Mouse (Mus musculus): ENCODE data around the gene Socs2. TPM values are rescaled to one million over a fixed set of nuclear protein-coding genes. Genes with fewer than 3 reads are reported as not detected.

Socs2 gene
- 10 to 100 TPM in 1 of 2 experiments, 1 to 10 TPM in 1; 7.7 to 14.0 TPM for total RNA-seq (2021)
- long read RNA-seq, experiment 1, transcript Socs2-201 (3 exons, 2,222 nt) = major isoform, 10 of 12 reads
- long read RNA-seq, experiment 1, partial matches to known transcripts = 0 of 12 reads
- long read RNA-seq, experiment 1, other reads (novel, unspliced or antisense) = 2 of 12 reads
- long read RNA-seq, experiment 2, transcript Socs2-201 (3 exons, 2,222 nt) = major isoform, 47 of 73 reads
- long read RNA-seq, experiment 2, transcript Socs2-213 (3 exons, 2,195 nt) = minor isoform, 8 of 73 reads
- long read RNA-seq, experiment 2, partial matches to known transcripts = 0 of 73 reads
- long read RNA-seq, experiment 2, other reads (novel, unspliced or antisense) = 13 of 73 reads

GRCm38 (mm10) chr10:95416685-95417495 is at the start of gene Socs2:
Socs2 (minus strand) TSS chr10:95417180.
- DNase-seq (ENCODE audit: low spot score) = peak; percentile 91

DNA sequence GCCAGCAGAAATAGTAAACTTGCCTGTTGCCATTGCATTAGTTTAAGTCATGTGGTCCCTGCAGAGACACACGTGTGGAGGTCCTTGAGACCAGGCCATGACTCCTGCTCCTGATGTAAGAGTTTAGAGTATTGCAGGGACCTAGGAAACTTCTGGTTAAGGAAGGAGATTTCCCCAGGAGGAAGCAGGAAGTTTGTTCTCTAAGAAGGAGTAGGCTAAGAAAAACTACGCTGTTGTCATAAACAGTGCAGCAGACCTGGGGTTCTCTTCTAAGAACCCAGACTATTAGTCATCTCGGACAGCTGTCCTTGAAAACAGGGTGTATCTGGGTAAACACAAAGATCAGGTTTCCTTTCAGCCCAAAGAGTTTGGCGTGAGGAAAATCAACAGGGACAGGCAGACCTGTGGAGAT is 48.5 kb upstream of the Socs2 start:
- peak; percentile 16 for DNase-seq (ENCODE audit: low spot score)

DNA sequence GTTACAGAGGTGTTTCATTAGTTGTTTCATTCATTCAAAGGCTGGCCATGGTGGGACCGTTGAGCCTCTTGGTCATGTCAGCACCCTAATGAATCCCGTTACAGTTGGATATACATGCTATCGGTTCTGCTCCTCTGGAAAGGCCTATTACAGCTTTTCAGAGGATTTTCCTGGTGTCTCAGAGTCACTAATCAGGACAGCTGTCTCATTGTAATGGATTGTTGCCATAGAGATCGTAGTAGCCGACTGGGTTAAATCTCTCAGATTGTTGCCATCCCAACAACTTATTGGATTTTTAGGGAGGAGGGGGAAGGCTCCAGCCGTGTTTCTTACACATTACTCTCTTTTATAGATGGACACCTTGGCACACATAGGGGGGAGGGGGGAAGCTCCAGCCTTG is 47.5 kb upstream of the Socs2 start:
- DNase-seq (ENCODE audit: low spot score) = no peak

DNA sequence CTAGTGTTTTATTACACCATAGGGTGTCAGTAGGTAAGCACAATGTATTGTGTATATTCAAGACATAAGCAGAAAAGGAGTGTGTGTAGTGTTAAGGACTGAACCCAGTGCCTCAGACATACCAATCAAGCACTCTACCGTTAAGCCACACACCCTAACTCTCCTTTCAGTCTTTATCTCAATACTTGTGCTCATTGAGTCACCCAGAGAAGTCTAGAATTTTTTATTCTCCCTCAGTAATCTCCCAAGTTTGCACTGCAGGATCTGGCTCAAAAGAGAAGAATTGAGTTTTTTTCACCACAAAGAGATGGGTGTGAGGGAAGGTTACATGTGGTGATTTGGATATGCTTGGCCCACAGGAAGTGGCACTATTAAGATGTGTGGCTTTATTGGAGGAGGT is 45.3 kb upstream of the Socs2 start:
- DNase-seq (ENCODE audit: low spot score) = no peak

DNA sequence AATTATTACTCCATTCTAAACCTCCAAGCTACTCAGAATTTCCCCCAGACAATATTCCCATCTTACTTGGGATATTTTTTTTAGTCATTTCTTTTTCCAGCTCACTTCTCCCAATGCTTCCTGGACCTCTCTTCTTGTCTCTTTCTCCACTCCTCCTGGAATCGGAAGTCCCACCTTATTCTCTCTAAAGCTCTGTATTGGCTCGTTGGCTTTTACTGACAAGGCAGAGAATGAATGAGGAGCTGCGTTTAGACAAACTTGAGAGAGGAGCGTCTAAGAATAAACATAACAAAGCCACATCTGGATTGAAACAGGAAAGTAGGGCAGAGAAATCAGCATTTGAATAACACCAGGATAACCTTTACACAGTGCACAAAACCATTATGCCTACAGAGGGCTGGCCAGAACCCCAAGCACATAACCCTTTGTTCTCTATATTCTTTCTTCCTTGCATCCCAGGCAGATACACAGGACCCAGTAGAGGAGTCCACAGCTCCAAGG is 44.1 kb upstream of the Socs2 start:
- DNase-seq (ENCODE audit: low spot score) = no peak

GRCm38 (mm10) chr10:95458050-95458806 is 41.2 kb upstream of the Socs2 start:
- DNase-seq (ENCODE audit: low spot score) = no peak

DNA sequence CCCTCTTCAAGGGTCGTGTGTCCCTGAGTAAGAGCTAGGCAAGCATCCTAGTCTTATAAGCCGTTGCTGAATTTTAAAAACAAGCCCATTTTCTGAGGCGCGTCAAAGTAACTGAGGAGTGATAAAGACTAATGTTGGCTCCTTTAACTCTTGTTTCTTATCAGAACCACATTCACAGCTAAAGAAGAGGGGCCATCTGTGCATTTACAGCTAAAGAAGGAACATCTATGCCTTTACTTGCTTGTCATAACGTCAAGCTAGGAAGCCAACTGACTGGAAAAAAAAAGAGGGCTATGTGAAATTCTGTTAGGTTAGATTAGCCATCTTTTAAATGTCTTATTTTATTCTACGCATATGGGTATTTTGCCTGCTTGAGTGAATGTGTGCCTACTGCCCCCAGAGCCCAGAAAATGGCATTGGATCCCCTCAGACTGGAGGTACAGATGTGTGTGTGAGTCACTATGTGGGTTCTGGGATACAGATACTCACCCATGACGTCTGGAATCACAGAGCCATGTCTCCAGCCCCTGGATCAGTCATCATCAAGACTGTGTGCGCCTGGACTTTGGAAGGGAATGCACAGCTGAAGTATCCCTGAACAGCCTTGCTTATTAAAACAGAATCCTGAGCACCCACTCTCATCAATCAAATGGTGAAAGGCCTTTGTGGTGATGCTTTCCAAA is 40.5 kb upstream of the Socs2 start:
- DNase-seq (ENCODE audit: low spot score) = no peak

GRCm38 (mm10) chr10:95456103-95456502 is 39.1 kb upstream of the Socs2 start:
- DNase-seq (ENCODE audit: low spot score) = no peak

DNA sequence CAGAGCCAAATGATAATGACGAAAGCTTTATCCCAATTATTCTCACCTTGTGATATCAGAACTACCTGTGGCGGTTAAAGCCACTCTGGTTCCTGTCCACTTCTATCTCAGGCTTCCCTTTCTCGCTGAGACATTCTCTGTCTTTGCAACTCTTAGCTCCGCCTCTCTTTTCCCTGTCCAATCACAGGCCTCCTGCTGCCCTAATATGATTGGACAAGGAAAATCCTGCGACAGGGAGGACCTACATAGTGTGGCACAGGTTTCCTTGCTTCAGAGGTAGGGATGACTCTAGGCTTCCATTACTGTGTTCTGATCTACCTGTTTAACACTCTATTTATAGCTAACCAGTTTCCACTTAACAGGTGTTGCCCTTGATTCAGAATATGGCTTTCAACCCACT is 36.3 kb upstream of the Socs2 start:
- DNase-seq (ENCODE audit: low spot score) = no peak

DNA sequence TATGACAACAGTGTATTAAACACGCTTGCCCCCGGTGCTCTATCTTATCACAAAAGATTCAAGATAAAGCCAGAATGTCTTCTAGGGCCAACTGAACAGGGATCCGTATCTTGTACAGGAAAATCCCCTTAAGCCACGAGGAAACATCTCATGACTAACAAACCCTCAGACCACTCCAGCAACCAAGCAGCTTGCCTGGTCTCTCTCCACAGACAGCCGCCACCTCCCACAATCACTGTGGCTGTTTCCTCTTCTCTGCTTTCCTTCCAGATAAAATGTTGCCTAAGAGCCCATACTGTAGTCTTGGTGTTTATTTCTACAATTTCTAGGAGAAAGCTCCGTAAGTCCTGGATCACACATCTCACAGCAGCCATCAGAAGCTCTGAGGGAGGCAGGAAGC is 32.1 kb upstream of the Socs2 start:
- no peak for DNase-seq (ENCODE audit: low spot score)

DNA sequence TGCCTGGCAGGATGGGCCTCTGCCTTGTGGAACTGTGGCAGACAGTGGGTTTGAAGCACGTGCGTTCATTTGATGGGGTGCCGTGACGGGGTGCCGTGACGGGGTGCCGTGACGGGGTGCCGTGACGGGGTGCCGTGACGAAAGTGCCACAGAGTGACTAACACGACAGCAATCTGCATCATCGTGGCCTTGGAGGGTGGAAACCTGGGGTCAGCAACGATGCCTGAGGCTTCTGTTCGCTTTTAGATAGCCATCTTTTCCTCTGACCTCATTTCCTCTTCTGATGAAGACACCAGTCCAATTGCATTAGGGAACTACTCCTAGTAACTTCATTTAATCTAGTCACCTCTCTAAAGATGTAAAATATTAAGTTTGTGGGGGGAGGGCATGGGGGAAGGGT is 31.0 kb upstream of the Socs2 start:
- no peak for DNase-seq (ENCODE audit: low spot score)

DNA sequence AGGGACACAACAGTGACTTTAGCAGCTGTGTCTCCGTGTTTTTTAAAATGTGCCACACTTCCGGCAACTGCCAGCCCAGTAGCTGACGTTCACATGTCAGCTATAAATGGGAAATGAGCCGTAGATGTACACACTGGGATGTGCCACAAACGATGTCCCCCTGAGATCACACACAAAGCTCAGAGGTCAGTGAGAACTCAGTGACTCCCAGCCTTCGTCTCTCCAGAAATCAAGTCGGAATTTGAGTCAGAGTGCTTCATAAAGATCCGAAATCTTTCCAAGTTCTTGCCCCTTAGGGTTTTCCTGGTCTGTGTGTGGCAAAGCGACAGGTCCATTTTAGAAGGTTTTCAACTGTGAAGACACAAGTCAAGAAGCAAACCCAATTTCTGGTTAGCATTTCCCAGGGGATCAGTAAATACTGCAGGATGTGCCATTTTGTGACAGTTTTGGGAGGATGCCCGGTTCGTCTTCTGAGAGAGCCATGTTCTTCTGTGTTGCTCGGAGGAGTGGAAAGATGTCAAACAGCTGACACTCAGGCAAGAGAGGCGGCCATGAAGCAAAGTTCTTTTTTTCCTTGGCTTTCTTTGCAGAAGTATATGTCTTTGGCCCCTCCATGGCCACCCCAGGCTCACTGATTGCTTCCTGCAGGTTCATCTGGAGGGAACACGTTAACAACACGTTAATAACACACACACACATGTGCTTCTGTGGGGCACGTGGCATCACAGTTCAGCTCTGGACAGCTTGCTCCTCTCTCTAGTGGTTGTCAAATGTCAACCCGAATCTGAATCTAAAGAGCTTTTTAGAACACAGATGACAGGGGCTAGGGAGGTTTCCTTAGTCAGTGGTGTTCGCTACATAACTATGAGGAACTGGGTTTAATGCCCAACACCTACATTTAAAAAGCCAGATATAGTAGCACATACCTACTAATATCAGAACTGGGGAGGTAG is 28.4 kb upstream of the Socs2 start:
- peak; percentile 9 for DNase-seq (ENCODE audit: low spot score)

DNA sequence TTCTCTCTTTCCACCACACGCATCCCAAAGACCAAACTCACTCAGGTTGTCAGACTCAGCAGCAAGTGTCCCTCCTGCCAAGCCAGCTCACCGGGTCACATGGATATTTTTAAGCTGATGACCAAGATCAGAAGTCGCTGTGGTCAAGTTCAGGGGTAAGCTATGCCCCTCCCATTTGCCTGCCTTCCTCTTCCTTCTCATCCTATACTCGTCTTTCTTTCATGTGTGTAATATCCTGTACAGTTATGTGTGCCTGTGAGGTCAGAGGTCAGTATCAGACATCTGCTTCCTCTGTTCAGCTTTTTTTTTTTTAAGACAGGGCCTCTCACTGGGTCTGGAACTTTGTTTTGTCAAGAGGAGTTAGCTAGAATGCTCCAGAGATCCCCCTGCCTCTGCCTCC is 25.4 kb upstream of the Socs2 start:
- no peak for DNase-seq (ENCODE audit: low spot score)

DNA sequence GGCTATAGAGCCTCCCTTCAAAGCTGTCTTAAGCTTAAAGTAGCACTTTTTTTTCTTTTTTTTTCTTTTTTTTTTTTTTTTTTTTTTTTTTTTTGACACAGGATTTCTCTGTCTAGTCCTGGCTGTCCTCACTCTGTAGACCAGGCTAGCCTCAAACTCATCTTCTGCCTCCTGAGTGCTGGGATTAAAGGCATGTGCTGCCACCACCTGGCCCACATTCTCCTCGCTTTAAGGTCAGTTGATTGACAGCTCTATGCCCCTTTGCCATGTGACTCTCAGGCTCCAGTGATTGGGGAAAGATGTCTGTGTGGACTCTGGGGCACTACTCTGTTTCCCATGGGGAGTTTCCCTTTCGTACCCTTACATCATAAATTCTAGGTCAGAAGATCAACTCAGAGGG is 23.6 kb upstream of the Socs2 start:
- no peak for DNase-seq (ENCODE audit: low spot score)

GRCm38 (mm10) chr10:95439718-95440339 is 22.8 kb upstream of the Socs2 start:
- DNase-seq (ENCODE audit: low spot score) = no peak

GRCm38 (mm10) chr10:95438941-95439340 is 22.0 kb upstream of the Socs2 start:
- no peak for DNase-seq (ENCODE audit: low spot score)

DNA sequence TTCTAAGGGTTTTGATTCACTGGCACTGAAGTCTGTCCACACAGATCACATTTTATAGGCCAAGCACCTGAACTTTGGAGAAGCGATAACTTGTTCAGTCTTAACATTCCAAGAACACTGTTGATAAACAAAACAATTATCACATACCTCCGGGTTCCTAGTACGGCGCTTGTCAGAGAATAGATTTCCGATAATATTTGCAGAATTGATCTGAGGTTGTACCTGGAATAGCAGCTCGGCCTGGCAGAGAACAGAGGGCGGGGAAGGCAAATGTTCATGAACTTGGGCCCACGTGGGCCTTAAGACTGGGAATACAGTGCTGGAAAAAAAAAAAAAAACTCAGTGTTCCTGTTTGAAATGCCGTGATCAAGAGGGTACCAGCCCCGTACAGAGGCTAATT is 13.3 kb upstream of the Socs2 start:
- DNase-seq (ENCODE audit: low spot score) = no peak

GRCm38 (mm10) chr10:95429111-95429510 is 12.1 kb upstream of the Socs2 start:
- no peak for DNase-seq (ENCODE audit: low spot score)

- DNase-seq (ENCODE audit: low spot score) = peak; percentile 9
These were observed 9.5 kb upstream of the Socs2 start for GRCm38 (mm10) chr10:95426207-95427115.
